Mouse (Mus musculus): ENCODE results near the gene Fbxo17.

DNA sequence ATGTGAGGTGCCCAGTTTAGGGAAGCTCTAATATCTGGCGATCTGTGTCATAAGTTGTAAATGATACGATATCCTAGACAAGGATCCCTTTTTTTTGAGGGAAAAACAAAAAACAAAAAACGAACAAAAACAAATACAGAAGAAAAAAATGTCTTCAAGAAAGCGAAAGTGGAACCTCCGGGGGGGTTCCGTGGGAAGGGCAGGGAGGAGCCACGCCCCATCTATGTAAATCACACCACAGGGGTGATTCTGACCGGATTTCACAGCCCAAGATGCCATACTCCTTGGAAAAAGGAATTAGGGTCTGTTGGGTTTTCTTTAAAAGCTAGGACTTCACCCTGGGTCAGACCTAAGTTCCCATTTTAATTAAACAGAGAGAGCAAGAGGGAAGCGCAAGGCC, 41.6 kb upstream of the Fbxo17 start:
- TF ChIP-seq POLR2A (IDR thresholded peaks at IDR 0.05; ENCODE audit: borderline replicate concordance, extremely low read depth, insufficient read depth, insufficient read length, poor library complexity, severe bottlenecking) (no peak), CTCF (IDR thresholded peaks at IDR 0.05; ENCODE audit: borderline replicate concordance, extremely low read depth, insufficient read depth, insufficient read length) (no peak)

Measured in brain, embryonic 14.5 days (tissue).